Mouse (Mus musculus) intestine, embryonic 14.5 days (tissue): ENCODE data around the gene Tspan13. TPM values are rescaled to one million over a fixed set of nuclear protein-coding genes. Genes with fewer than 3 reads are reported as not detected.

ENCODE experiments used
- ATAC-seq: fragments of 200-750 bp; cut with Nextera tagmentation; replicated peaks from 2 replicates; pipeline ENCODE4 v1.8.0; 2017; ENCODE audit warnings: low read depth, moderate number of reproducible peaks, moderate TSS enrichment, moderate library complexity; ENCODE audit not compliant: low FRiP score, low TSS enrichment
- DNase-seq: peaks from one replicate; pipeline ENCODE4 v3.0.0-alpha.2; 2018; ENCODE audit warnings: low spot score
- H3K27ac ChIP-seq: fragments of 300-500 bp; sonication (generic); 2 replicates; pipeline ENCODE4 v1.5.1; 2014; ENCODE audit warnings: low read depth, mild to moderate bottlenecking, control low read depth
- H3K27me3 ChIP-seq: fragments of 300-500 bp; sonication (generic); replicated peaks from 2 replicates; pipeline ENCODE4 v1.6.1; 2014; ENCODE audit warnings: low read length, control low read depth; ENCODE audit not compliant: control insufficient read depth, insufficient read depth
- H3K36me3 ChIP-seq: fragments of 300-500 bp; sonication (generic); 2 replicates; pipeline ENCODE4 v1.6.1; 2014; ENCODE audit warnings: low read length, control low read depth; ENCODE audit not compliant: control insufficient read depth, insufficient read depth
- H3K4me1 ChIP-seq: fragments of 300-500 bp; sonication (generic); replicated peaks from 2 replicates; pipeline ENCODE4 v1.6.1; 2014; ENCODE audit warnings: low read length, control low read depth, mixed read lengths; ENCODE audit not compliant: control insufficient read depth, insufficient read depth
- H3K4me2 ChIP-seq: fragments of 300-500 bp; sonication (generic); 2 replicates; pipeline ENCODE4 v1.6.1; 2014; ENCODE audit warnings: low read length
- H3K4me3 ChIP-seq: fragments of 300-500 bp; sonication (generic); 2 replicates; pipeline ENCODE4 v1.5.1; 2014; ENCODE audit warnings: low read depth, low read length, control low read depth, mixed read lengths
- H3K9ac ChIP-seq: fragments of 300-500 bp; sonication (generic); 2 replicates; pipeline ENCODE4 v1.6.1; 2014; ENCODE audit warnings: mild to moderate bottlenecking, low read length
- H3K9me3 ChIP-seq: fragments of 300-500 bp; sonication (generic); 2 replicates; pipeline ENCODE4 v1.6.1; 2016; ENCODE audit warnings: low read length, control low read depth; ENCODE audit not compliant: control insufficient read depth
- WGBS: fragments of 180-500 bp; shearing (Covaris S2); extraction: QIAGEN DNeasy Blood & Tissue Kit; methylation state at CpG from one replicate; pipeline ENCODE4 v1.1.7; 2014; 5-methylcytosine and 5-hydroxymethylcytosine counted together
- polyA plus RNA-seq: library from polyadenylated mRNA; unstranded; fragments of >200 nt; fragmentation: Nextera tagmentation; extraction: Ambion mirVana; gene quantifications from 2 replicates; pipeline ENCODE4 v1.2.1, GENCODE M21; 2014

Gene Tspan13
- polyA plus RNA-seq = 90.6 and 97.3 TPM in 2 replicates

DNA sequence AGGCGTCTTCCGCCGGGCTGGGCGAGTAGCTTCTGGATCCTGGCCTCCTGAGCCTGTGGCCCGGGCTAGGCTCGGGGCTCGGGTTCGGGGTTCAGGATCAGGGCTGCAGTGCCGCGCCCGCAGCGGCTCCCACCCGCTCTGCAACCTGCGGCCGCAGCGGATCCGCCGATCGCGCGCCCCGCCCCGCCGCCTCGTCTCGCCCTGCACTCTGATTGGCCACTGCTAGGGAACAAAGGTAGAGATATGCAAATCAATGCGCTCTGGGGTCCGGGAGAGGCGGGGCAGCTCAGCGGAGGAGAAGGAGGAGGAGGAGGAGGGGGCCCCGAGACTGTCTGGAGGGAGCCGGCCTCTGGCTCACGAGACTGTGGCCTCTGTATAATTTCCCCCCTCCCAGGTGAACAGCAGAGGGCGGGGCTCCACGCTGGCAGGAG, at the start of gene Tspan13:
TSS of gene Tspan13 (minus strand) at position 153 of the 431 bp plus-strand sequence.
- ATAC-seq = peak; percentile 98

DNA sequence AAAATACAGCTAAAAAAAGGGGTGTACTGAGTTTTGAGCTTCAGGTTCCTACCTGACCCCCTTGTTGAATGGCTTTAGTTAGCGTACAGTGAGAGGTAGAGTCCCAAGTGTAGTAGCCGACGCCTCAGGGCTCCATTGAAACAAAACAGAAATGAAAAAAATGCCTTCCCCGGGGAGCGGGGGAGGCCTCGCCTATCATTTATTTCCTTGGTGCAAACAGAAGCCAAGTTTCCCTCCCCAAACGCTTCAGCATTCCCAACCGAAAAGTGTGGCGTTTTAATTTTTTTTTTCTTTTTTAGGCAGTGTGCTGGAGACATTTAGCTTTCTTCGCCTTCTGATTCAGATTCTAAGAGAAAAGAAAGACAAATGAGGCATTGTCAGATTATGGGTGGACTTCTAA, 49.7 kb upstream of the Tspan13 start:
- H3K27me3 ChIP-seq = no peaks in the 10 kb centered on the region
- DNase-seq (no peak), ATAC-seq (no peak)
- H3K36me3 ChIP-seq = peaks cover 41% of the 10 kb centered on the region
- H3K4me1 ChIP-seq = no peaks in the 10 kb centered on the region
- no peak overlapping the region for H3K9ac ChIP-seq
- no peaks in the 10 kb centered on the region for H3K9me3 ChIP-seq
- H3K4me3 ChIP-seq = no peak overlapping the region
- WGBS = 93% methylated on average over 10 of the region's 10 CpGs
- H3K4me2 ChIP-seq = no peak overlapping the region
- H3K27ac ChIP-seq = no peak overlapping the region

More for the DNA sequence above, at the start of gene Tspan13:
- peak; percentile 91 for DNase-seq
- WGBS = under 1% methylated on average over 35 of the region's 35 CpGs
- H3K36me3 ChIP-seq = no peaks in the 10 kb centered on the region
- no peaks in the 10 kb centered on the region for H3K27me3 ChIP-seq
- peak within 1 kb of the TSS; percentile 54 for H3K27ac ChIP-seq
- H3K4me1 ChIP-seq = 0 out of 2 replicates have a peak, but pooled peaks cover 7% of the 10 kb centered on the region
- peak within 1 kb of the TSS; percentile 76 for H3K9ac ChIP-seq
- H3K9me3 ChIP-seq = no peaks in the 10 kb centered on the region
- H3K4me2 ChIP-seq = peak within 1 kb of the TSS; percentile 93
- peak within 1 kb of the TSS; percentile 76 for H3K4me3 ChIP-seq

DNA sequence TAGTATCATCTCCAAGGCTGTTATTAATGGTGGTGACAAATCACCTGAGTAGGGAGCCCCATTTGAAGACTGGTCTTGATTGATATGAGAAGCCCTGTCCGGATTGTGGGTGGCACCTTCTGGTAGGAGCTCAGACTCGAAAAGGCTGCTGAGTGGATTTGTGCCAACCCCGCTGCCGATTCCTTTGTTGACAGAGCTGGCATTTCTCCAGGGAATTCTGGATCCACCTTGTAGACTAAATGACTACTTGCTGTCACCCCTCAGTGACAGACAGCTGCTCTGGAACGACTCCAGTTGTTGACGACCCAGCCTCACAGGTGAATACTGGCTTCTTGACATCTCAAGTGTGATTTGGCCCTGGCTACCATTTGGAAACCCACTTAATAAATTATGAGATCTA, 46.9 kb upstream of the Tspan13 start:
- ATAC-seq = no peak
- Histone ChIP-seq H3K36me3 (peaks cover 26% of the 10 kb centered on the region), H3K27me3 (no peaks in the 10 kb centered on the region), H3K4me3 (no peak overlapping the region), H3K27ac (no peak overlapping the region), H3K4me1 (no peaks in the 10 kb centered on the region), H3K9ac (no peak overlapping the region), H3K9me3 (no peaks in the 10 kb centered on the region), H3K4me2 (no peak overlapping the region)
- DNase-seq = no peak
- 79% methylated on average over 6 of the region's 6 CpGs for WGBS

DNA sequence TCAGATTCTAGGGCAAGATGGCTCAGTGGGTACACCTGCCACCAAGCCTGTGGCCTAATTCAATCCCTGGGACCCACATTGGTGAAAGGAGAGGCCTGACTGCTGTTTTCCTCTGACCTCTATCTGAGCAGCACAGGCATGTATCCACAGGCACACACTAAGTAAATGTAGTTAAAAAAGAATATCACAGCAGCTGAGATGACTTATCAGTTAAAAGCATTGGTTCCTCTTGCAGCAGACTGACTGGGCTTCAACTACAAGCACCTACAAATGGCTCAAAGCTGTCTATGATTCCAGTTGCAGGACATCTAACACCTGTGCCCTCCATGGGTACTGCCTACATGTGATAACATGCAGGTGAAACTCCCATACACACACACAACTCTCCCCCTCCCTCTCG, 46.5 kb upstream of the Tspan13 start:
- Histone ChIP-seq H3K36me3 (peaks cover 26% of the 10 kb centered on the region), H3K9me3 (no peaks in the 10 kb centered on the region), H3K4me1 (no peaks in the 10 kb centered on the region), H3K27me3 (no peaks in the 10 kb centered on the region), H3K9ac (no peak overlapping the region), H3K4me3 (no peak overlapping the region), H3K4me2 (no peak overlapping the region), H3K27ac (no peak overlapping the region)
- 100% methylated on average over 1 of the region's 1 CpGs for WGBS
- no peak for ATAC-seq
- DNase-seq = no peak

DNA sequence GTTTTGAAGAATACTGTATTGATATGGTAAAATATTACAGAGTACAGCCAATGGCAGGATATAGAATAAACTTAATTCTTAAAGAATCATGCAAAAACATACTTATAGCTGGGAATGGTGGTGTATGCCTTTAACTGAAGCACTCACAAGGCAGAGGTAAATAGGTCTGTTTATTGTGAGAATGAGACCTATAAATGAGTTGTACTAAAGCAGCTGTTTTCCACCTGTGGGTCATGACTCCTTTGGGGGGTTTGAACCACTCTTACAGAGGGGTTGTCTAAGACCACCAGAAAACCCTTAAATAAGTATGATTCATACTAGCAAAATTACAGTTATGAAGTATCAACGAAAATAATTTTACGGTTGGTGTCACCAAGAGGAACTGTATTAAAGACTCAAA, 43.1 kb upstream of the Tspan13 start:
- DNase-seq = no peak
- Histone ChIP-seq H3K36me3 (0 out of 2 replicates have a peak, but pooled peaks cover under 1% of the 10 kb centered on the region), H3K4me3 (no peak overlapping the region), H3K9ac (no peak overlapping the region), H3K27me3 (no peaks in the 10 kb centered on the region), H3K9me3 (no peaks in the 10 kb centered on the region), H3K4me2 (no peak overlapping the region), H3K4me1 (no peaks in the 10 kb centered on the region), H3K27ac (no peak overlapping the region)
- WGBS = 91% methylated on average over 2 of the region's 2 CpGs
- ATAC-seq = no peak

DNA sequence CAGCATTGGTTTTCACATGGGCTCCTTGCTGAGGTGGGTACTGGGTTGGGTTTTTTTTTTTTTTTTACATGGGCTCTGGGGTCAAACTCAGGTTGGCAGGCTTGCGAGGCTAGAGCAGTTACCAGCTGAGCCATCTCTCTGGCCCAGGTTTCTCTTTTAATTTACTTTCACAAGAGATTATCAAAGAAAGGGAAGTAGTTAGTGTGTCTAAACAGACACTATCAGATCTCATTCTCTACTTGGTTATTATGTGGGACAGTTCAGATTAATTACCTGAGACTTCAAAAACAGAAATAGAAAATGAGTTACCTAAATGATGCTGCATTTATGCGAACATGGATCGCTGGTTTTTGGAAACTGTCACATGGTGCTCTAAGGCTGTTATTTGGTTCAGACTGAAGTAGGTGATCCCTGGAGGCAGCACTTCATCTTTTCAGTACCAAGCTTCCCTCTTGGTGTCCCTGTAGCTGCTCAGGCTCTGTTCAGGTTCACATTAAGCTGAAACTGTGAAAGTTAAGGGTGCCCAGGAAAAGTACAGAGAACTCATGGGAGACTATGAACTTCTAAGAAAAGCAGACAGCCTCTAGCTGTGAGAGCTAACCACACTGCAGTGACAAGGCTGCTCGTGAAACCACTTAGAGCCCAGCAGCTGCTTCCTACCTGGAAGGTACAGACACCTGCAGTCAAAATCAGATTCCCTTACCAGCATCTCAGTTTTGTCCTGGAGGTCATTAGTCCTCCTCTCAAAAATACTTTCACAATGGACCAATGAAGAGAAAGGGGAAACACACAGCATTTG, 36.0 kb upstream of the Tspan13 start:
- no peak overlapping the region for H3K4me2 ChIP-seq
- H3K9ac ChIP-seq = no peak overlapping the region
- DNase-seq (no peak), ATAC-seq (no peak)
- no peak overlapping the region for H3K27ac ChIP-seq
- WGBS = 66% methylated on average over 4 of the region's 4 CpGs
- H3K36me3 ChIP-seq = no peaks in the 10 kb centered on the region
- no peaks in the 10 kb centered on the region for H3K4me1 ChIP-seq
- H3K4me3 ChIP-seq = no peak overlapping the region
- H3K9me3 ChIP-seq = no peaks in the 10 kb centered on the region
- H3K27me3 ChIP-seq = no peaks in the 10 kb centered on the region

DNA sequence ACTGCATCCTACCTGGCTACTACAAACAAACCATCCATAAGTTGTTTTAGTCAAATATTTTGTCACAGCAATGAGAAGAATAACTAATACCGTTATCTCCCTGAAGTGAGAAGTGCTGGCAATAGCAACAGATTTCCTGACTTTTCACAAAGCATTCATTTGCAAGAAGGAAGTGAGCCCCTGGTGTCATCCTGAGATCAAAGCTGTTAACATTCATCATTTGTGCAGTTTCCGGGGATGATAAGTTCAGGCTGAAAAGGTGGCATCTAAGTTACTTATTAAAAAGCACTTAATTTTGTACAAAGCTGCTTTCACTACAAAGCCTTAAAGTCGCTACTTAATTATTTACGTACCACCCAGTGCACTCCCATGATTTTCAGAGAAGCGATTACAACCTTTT, 30.6 kb upstream of the Tspan13 start:
- no peak overlapping the region for H3K27ac ChIP-seq
- ATAC-seq = no peak
- H3K9me3 ChIP-seq = no peaks in the 10 kb centered on the region
- H3K36me3 ChIP-seq = no peaks in the 10 kb centered on the region
- no peak overlapping the region for H3K4me2 ChIP-seq
- H3K9ac ChIP-seq = no peak overlapping the region
- no peaks in the 10 kb centered on the region for H3K4me1 ChIP-seq
- DNase-seq = no peak
- H3K27me3 ChIP-seq = no peaks in the 10 kb centered on the region
- H3K4me3 ChIP-seq = no peak overlapping the region
- 26% methylated on average over 5 of the region's 5 CpGs for WGBS

DNA sequence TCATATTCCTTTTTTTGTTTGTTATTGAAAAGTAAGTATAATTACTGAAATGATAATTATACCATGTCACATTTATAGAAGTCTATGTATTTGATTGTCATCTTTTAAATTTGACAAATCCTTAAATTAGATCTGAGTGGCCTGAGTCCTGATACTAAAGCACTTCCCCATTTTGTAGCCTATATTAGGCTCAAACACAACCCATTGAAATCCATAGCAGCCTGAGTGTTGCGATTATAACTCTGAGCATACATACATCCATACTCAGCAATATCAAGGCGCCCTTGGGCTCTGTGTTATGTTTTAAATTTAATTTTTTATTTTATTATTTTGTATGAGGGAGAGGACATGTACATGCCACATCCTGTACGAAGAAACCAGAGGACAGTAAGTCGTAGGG, 27.9 kb upstream of the Tspan13 start:
- ATAC-seq = no peak

DNA sequence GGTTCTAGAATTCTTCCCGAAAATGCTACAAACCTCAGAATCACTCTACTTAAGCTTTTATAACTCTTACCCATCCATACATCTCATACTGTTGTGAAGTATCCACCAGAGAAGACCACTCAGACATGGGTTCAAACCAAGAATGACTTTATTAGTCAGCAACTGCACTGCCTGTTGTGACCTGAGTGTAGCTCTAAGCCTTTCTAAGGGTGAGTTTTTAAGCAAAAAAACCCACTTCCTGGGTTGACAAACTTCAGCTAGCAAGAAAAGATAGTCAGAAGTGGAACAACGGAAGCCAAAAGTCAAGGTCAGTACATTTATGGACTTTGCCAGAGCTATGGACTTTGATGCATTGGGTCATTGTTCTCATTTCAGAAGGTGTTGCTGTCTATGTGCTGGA, 25.2 kb upstream of the Tspan13 start:
- ATAC-seq = no peak
- 94% methylated on average over 2 of the region's 2 CpGs for WGBS

More for the DNA sequence above, 27.9 kb upstream of the Tspan13 start:
- WGBS = 84% methylated on average over 4 of the region's 4 CpGs
- no peaks in the 10 kb centered on the region for H3K36me3 ChIP-seq
- H3K4me2 ChIP-seq = no peak overlapping the region
- no peak for DNase-seq
- H3K27ac ChIP-seq = no peak overlapping the region
- no peaks in the 10 kb centered on the region for H3K27me3 ChIP-seq
- H3K4me1 ChIP-seq = no peaks in the 10 kb centered on the region
- H3K9ac ChIP-seq = no peak overlapping the region
- H3K4me3 ChIP-seq = no peak overlapping the region
- no peaks in the 10 kb centered on the region; the same call in 1 of the 2 replicates for H3K9me3 ChIP-seq

More for the DNA sequence above, 25.2 kb upstream of the Tspan13 start:
- Histone ChIP-seq H3K36me3 (no peaks in the 10 kb centered on the region), H3K27ac (no peak overlapping the region), H3K4me2 (no peak overlapping the region), H3K27me3 (no peaks in the 10 kb centered on the region), H3K4me1 (no peaks in the 10 kb centered on the region), H3K9me3 (peaks cover 2% of the 10 kb centered on the region; the same call in 1 of the 2 replicates), H3K4me3 (no peak overlapping the region), H3K9ac (no peak overlapping the region)
- no peak for DNase-seq
